Mouse (Mus musculus): ENCODE data around the gene Tpcn1.

The Tpcn1 gene

GRCm38 (mm10) chr5:120579211-120579897 lies 9.1 kb downstream of the Tpcn1 start:
- DNase-seq (ENCODE audit: low read depth) = no peak

DNA sequence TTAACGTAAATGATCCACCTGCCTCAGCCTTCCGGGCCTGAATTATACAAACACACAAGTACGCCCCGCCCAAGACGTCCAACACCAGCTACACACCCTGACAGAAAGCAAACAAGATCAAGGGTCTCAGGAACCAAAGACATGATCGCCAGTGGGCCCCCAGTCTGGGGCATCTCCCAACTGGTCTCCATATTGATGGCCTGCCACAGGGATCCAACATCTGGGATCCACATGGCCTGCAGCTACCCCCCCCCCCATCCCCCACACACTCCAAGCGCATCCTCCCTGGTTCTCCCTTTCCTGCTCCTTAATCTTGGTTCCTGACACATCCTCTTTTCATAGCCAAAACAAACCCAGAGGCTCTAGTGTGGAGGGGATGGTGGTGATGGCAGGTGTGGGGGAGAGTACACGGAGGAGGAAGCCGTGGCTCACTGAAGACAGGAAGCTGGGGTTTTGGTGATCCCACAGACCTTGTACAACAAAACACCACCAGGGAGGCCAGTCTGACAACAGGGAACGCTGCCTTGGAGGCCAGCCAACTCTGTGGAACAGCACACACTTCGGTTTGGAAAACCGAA lies 9.9 kb downstream of the Tpcn1 start:
- peak; percentile 88 for DNase-seq (ENCODE audit: low read depth)

GRCm38 (mm10) chr5:120577935-120578441 lies 10.5 kb downstream of the Tpcn1 start:
- peak; percentile 82 for DNase-seq (ENCODE audit: low read depth)

DNA sequence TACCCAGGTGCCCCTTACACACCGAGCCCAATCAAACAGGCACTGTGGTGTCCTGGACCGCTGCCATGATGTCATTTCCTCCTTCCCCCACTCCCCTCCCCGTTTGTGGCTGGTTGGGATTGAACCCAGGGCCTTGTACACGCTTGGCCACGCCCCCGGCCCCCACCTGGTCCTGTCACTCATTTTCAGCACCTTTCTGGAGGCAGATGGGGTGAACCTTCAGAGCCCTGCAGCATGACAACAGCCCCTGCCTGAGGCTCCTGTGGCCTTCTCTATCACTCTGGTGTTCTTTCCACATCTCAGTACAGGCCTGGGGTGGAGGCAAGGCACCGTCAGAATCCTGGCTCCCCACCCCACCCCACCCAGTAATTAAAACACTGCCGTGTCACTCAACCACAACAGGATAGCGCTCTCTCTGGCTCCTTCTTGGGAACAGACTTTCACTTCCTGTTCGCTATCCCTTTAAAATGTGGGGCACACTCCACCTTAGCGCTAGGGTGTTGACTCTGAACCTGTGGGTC lies 11.6 kb downstream of the Tpcn1 start:
- DNase-seq (ENCODE audit: low read depth) = peak; percentile 46

DNA sequence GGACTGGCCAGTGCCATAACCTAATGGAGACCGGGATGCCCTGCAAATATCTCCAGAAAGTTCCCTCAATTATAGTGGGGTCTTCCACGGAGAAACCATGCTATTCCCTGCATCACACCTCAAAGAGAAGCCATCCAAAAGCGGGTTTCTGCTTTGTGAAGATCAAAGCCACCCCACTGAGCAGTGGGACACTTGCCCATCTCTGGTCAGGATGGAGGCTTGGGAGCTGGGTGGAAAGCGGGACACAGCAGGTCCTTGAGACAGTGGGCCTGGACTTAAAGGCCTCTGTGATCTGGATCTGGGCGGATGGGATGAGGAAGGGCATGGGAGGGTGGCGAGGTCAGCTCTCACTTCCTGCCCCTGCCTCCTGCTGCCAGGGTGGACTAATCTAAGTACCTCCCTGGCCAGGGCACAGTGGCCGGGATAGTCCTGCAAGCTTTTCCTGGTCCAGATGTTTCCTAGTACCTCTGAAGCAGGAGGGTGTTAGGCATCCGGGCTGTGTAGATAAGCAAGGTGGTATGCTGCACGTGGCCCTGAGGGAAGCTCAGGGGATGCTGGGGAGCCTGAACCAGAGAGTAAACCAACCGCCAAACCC lies 13.9 kb downstream of the Tpcn1 start:
- no peak for DNase-seq (ENCODE audit: low read depth)

DNA sequence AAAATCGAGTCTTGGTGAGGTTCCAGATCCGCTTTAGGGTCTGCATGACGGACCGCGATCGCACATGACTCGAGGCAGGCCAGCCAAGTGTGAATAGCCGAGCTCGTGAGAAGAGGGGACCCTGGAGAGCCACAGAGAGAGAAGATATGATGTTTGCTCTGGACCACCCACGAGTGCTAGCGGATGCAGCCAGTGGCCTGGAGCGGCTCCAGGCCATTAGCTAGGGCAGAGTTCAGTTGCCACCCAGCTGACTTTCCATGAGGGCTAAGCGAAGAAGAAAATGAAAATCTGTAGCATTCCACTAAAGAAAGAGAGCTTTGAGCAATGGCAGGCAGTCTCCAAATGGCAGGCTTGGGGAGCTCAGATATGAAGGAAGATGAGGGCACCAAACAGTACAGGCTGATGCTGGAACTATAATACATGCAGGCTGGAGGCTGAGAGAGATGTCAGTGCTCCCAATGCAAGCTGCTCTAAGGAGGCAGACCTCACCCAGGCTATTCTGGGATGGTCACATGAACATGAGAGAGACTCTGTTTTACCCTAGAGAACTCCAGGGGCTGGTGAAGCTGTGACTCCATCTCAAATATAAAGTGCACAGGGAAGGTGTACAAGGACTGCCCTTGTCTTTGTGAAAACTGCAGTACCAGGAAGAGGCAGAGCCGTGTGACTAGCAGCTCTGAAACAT lies 17.3 kb downstream of the Tpcn1 start:
- no peak for DNase-seq (ENCODE audit: low read depth)

- DNase-seq (ENCODE audit: low read depth) = peak; percentile 55
Observed at GRCm38 (mm10) chr5:120570289-120570897, 18.1 kb downstream of the Tpcn1 start.

DNA sequence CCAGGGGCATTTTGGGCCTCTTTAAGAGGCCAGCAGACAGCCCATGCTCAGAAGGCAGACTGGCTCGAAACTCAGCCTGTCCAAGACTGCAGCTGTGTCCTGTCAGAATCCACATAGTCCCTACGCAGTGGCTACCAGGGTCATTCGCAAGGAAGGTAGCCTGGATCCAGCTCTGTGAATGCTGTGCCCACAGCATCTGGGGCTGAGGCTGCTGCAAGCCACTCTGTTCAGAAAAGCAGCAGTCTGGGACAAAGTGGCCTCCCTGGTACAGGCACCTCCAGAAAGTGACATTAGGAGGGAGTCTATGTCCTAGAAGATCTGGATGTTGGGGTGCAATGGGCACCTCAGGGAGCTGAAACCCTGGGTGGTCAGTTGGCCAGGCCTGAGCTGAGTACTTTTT lies 18.7 kb downstream of the Tpcn1 start:
- DNase-seq (ENCODE audit: low read depth) = no peak

- DNase-seq (ENCODE audit: low read depth) = no peak
Observed at GRCm38 (mm10) chr5:120568964-120569363, 19.5 kb downstream of the Tpcn1 start.

DNA sequence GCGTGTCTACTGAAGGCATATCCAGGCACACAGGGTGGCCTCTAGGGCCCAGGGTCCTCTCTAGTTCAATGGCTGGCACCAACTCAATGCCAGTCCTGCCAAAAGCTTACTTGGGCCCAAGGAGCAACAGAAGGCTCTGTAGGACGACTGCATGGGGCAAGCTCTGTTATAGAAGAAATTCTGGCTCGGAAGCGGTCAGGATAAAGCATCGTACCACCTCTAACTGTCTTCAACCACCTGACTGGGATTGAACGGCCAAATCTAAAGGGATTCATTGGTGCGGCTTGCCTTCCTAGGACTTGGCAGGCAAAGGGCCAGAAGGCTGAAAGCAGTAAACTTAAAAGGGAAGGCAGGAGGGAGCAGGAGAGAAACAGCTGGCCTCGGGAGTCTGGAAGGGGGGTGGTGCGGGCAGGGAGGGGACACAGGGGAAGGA lies 20.1 kb downstream of the Tpcn1 start:
- no peak for DNase-seq (ENCODE audit: low read depth)

DNA sequence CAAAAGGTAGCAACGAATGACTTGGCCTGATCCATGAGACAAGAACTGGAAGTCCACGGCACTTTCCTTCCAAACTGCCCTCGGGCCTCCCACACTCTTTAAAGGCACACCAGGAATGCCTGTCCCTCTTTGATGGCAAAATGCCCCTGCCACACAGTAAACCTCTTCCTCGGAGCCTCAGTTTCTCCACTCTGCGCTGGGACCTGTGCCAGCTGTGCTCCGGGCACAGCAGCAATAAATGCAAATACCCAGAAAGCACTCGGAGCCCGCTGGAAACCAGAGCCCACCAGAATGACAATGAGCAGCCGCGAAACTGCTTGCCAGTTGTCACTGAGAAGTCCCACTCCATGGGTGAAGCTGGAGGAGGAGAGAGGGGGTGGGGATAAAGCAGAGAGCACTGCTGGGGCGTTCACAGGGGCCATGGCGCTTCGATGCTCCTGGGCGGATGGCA lies 20.7 kb downstream of the Tpcn1 start:
- DNase-seq (ENCODE audit: low read depth) = no peak

DNA sequence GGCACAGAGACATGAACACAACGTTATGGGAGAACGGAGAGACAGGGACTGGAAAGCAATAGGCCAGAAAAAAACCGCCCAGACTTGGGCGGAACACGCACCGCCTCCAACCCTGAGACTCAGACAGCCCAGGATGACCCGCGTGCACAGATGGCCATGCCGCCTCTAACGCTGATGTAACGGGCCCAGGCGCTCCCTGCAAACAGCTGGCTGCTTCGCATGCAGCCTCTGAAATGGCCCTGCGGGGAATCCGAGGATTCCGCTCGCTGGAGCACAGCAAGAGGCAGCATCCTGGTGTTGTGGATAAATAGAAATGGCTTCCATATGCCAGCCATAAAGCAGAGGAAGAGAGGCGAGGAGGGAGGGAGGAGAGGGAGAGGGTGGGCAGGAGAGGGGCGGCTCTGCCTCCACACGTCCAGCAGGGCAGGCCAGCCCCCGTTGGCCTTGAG lies 21.2 kb downstream of the Tpcn1 start:
- DNase-seq (ENCODE audit: low read depth) = no peak

- peak; percentile 51 for DNase-seq (ENCODE audit: low read depth)
Observed at GRCm38 (mm10) chr5:120566681-120567252, 21.7 kb downstream of the Tpcn1 start.

GRCm38 (mm10) chr5:120566101-120566500 lies 22.4 kb downstream of the Tpcn1 start:
- no peak for DNase-seq (ENCODE audit: low read depth)

DNA sequence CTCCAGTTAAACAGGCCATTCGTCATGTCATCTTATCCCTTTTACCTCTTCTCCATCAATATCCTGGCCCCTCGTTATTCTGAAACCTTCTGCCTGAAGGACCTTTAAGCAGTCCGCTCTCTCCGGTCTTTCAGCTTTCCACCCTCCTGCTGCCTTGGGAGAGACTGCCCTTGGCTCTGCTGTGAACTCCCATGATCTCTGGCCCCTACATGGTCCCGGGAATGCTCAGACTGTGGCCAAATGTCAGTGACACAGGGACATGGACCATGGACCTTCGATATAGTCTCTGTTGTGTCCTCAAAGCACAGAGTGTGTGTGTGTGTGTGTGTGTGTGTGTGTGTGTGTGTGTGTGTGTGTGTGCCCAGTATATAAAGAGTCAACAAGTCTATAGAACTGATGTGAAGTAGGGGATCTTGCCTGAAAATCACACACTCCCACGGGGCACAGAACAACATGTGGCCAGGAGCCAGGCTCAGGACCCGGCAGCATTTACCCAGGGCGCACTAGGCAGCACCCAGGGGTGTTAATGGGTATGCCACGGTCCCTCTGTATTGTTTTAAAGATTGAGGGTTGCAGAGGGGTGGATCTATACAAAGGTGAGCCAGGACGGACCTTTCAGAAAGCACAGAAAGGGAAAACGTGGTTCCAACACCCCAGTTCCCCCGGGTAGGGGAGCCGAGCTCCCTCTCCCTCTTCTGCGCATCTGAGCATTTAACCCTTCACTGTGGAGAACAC lies 23.1 kb downstream of the Tpcn1 start:
- no peak for DNase-seq (ENCODE audit: low read depth)

DNA sequence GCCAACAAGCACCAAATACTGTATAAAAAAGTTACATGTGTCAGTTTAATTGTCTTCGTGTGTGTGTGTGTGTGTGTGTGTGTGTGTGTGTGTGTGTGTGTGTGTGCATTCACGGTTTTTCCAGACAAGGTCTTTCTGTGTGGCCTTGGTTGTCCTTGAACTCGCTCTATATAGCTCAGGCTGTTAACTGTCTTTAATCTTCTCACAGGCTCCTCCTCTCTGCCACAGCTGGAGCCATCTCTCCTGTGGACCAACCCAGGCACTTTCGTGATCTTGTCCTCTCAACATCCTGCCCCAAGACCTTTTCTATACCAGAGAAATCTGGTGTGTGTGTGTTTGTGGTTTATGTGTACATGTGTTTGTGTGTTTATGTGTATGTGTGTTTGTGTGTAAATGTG lies 24.6 kb downstream of the Tpcn1 start:
- no peak for DNase-seq (ENCODE audit: low read depth)

DNA sequence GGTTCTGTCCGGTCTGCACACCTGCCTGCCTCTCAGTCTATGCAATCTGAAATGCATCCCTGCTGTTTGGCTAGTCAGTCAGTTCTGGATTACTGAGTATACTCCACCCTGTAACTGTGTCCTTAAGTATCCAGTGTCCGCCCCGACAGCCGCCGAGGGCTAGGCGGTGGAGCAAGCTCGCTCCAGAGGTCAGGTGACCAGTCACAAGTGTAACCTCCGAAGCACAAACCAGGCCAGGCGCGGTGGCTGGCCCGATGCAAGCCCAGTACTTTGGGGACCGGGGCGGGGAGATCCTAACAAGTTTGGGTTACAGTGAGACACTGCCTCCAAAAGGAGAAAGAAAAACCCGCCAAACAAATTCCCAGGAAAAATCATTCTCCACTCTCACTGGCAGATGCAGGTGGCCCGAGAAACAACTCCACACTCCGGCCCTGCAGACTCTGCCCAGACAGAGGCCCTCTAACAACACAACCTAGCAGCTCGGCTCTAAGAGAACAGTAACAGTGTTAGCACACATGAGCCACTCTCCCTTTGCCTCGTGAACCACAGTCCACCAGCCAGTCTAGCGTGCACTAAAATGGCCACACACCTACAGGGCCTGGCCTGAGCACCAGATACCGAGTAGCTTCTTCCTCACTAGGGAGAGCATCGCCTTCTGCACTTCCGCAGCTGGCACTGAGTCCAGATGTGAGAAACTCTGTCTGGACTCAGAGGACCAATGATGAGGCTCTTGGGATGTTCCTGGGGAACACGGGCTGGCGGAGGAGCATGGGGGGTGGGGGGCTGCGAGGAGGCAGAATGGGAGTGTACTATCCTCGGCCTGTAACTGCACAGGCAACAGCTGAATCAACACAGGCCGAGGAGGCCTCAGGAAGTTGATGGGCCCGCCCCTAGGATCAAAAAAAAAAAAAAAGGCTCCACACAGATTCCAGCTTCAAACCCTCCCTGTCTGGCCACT lies 25.2 kb downstream of the Tpcn1 start:
- DNase-seq (ENCODE audit: low read depth) = peak; percentile 87

GRCm38 (mm10) chr5:120560616-120561311 lies 27.7 kb downstream of the Tpcn1 start:
- peak; percentile 94 for DNase-seq (ENCODE audit: low read depth)

GRCm38 (mm10) chr5:120560129-120560615 lies 28.3 kb downstream of the Tpcn1 start:
- peak; percentile 91 for DNase-seq (ENCODE audit: low read depth)

All from 416B (cell line).